Mouse (Mus musculus) hindbrain, embryonic 15.5 days (tissue): ENCODE measurements around the gene Wwox. TPM values are rescaled to one million over a fixed set of nuclear protein-coding genes. Genes with fewer than 3 reads are reported as not detected.

Source experiments
- ATAC-seq: fragments of 200-750 bp; cut with Nextera tagmentation; 2 replicates; pipeline ENCODE4 v1.8.0; 2017; ENCODE audit warnings: low read depth, moderate number of reproducible peaks, moderate TSS enrichment; ENCODE audit not compliant: low FRiP score
- H3K27ac ChIP-seq: fragments of 300-500 bp; sonication (generic); replicated peaks from 2 replicates; pipeline ENCODE4 v1.5.1; 2015; ENCODE audit warnings: mild to moderate bottlenecking, inconsistent platforms
- H3K27me3 ChIP-seq: fragments of 300-500 bp; sonication (generic); 2 replicates; pipeline ENCODE4 v1.6.1; 2015; ENCODE audit warnings: control low read depth, inconsistent platforms
- H3K36me3 ChIP-seq: fragments of 300-500 bp; sonication (generic); 2 replicates; pipeline ENCODE4 v1.6.1; 2015; ENCODE audit warnings: control low read depth, inconsistent platforms
- H3K4me1 ChIP-seq: fragments of 300-500 bp; sonication (generic); replicated peaks from 2 replicates; pipeline ENCODE4 v1.6.1; 2015; ENCODE audit warnings: control low read depth, inconsistent platforms
- H3K4me2 ChIP-seq: fragments of 300-500 bp; sonication (generic); 2 replicates; pipeline ENCODE4 v1.6.1; 2015; ENCODE audit warnings: moderate library complexity, mild to moderate bottlenecking, inconsistent platforms
- H3K4me3 ChIP-seq: fragments of 300-500 bp; sonication (generic); 2 replicates; pipeline ENCODE4 v1.5.1; 2015; ENCODE audit warnings: mild to moderate bottlenecking, inconsistent platforms
- H3K9ac ChIP-seq: fragments of 300-500 bp; sonication (generic); 2 replicates; pipeline ENCODE4 v1.6.1; 2015; ENCODE audit warnings: inconsistent platforms
- H3K9me3 ChIP-seq: fragments of 300-500 bp; sonication (generic); 2 replicates; pipeline ENCODE4 v1.6.1; 2016; ENCODE audit warnings: control low read depth, inconsistent platforms
- WGBS: fragments of 180-500 bp; shearing (Covaris S2); methylation state at CpG from one replicate; pipeline ENCODE4 v1.1.7; 2015; 5-methylcytosine and 5-hydroxymethylcytosine counted together
- polyA plus RNA-seq: library from polyadenylated mRNA; unstranded; fragments of >200 nt; fragmentation: Nextera tagmentation; extraction: Ambion mirVana; gene quantifications from 2 replicates; pipeline ENCODE4 v1.2.1, GENCODE M21; 2015

The Wwox gene
- polyA plus RNA-seq, 1 experiment from 2014 or later = 13.9 TPM

- no peaks in the 10 kb centered on the region for H3K9me3 ChIP-seq
- no peaks in the 10 kb centered on the region for H3K36me3 ChIP-seq
- no peak overlapping the region for H3K4me2 ChIP-seq
- no peak overlapping the region for H3K4me3 ChIP-seq
- no peaks in the 10 kb centered on the region for H3K27me3 ChIP-seq
- ATAC-seq = no peak
- 90% methylated on average over 12 of the region's 12 CpGs for WGBS
- H3K27ac ChIP-seq = no peak overlapping the region
- no peak overlapping the region for H3K9ac ChIP-seq
- H3K4me1 ChIP-seq = no peaks in the 10 kb centered on the region
These were observed 618.9 kb downstream of the Wwox start for GRCm38 (mm10) chr8:115058193-115058835.

- ATAC-seq = no peak
- no peaks in the 10 kb centered on the region for H3K36me3 ChIP-seq
- H3K9ac ChIP-seq = no peak overlapping the region
- no peaks in the 10 kb centered on the region for H3K9me3 ChIP-seq
- no peak overlapping the region for H3K27ac ChIP-seq
- 90% methylated on average over 5 of the region's 5 CpGs for WGBS
- no peak overlapping the region for H3K4me3 ChIP-seq
- H3K4me2 ChIP-seq = no peak overlapping the region
- H3K4me1 ChIP-seq = no peaks in the 10 kb centered on the region
- no peaks in the 10 kb centered on the region for H3K27me3 ChIP-seq
These were observed 624.2 kb downstream of the Wwox start for GRCm38 (mm10) chr8:115063623-115064022.

- H3K9ac ChIP-seq = no peak overlapping the region
- WGBS = 87% methylated on average over 15 of the region's 15 CpGs
- no peaks in the 10 kb centered on the region for H3K27me3 ChIP-seq
- no peaks in the 10 kb centered on the region for H3K4me1 ChIP-seq
- no peak overlapping the region for H3K27ac ChIP-seq
- no peaks in the 10 kb centered on the region for H3K9me3 ChIP-seq
- no peak for ATAC-seq
- no peak overlapping the region for H3K4me3 ChIP-seq
- H3K36me3 ChIP-seq = no peaks in the 10 kb centered on the region
- no peak overlapping the region for H3K4me2 ChIP-seq
These were observed 625.2 kb downstream of the Wwox start for GRCm38 (mm10) chr8:115064691-115065090.

- H3K27me3 ChIP-seq = no peaks in the 10 kb centered on the region
- no peak overlapping the region for H3K4me3 ChIP-seq
- H3K4me1 ChIP-seq = no peaks in the 10 kb centered on the region
- H3K36me3 ChIP-seq = no peaks in the 10 kb centered on the region
- 53% methylated on average over 7 of the region's 7 CpGs for WGBS
- H3K27ac ChIP-seq = no peak overlapping the region
- H3K9me3 ChIP-seq = no peaks in the 10 kb centered on the region
- H3K9ac ChIP-seq = no peak overlapping the region
- no peak for ATAC-seq
- no peak overlapping the region for H3K4me2 ChIP-seq
These were observed 625.9 kb downstream of the Wwox start for GRCm38 (mm10) chr8:115065386-115065785.

GRCm38 (mm10) chr8:115066550-115067058, 627.1 kb downstream of the Wwox start:
- H3K9ac ChIP-seq = no peak overlapping the region
- no peak overlapping the region for H3K4me2 ChIP-seq
- no peak for ATAC-seq
- 0 out of 2 replicates have a peak, but pooled peaks cover 4% of the 10 kb centered on the region for H3K27me3 ChIP-seq
- no peak overlapping the region for H3K4me3 ChIP-seq
- no peaks in the 10 kb centered on the region for H3K9me3 ChIP-seq
- H3K27ac ChIP-seq = no peak overlapping the region
- no peaks in the 10 kb centered on the region for H3K4me1 ChIP-seq
- no peaks in the 10 kb centered on the region for H3K36me3 ChIP-seq
- 85% methylated on average over 8 of the region's 8 CpGs for WGBS

GRCm38 (mm10) chr8:115068723-115069122, 629.3 kb downstream of the Wwox start:
- H3K36me3 ChIP-seq = no peaks in the 10 kb centered on the region
- H3K4me1 ChIP-seq = no peaks in the 10 kb centered on the region
- 82% methylated on average over 5 of the region's 5 CpGs for WGBS
- no peak overlapping the region for H3K4me3 ChIP-seq
- no peak overlapping the region for H3K9ac ChIP-seq
- no peak for ATAC-seq
- H3K4me2 ChIP-seq = no peak overlapping the region
- 0 out of 2 replicates have a peak, but pooled peaks cover 4% of the 10 kb centered on the region for H3K27me3 ChIP-seq
- H3K27ac ChIP-seq = no peak overlapping the region
- no peaks in the 10 kb centered on the region for H3K9me3 ChIP-seq

- ATAC-seq = no peak
- Histone ChIP-seq H3K27me3 (0 out of 2 replicates have a peak, but pooled peaks cover 4% of the 10 kb centered on the region), H3K36me3 (no peaks in the 10 kb centered on the region), H3K9ac (no peak overlapping the region), H3K27ac (no peak overlapping the region), H3K4me2 (no peak overlapping the region), H3K4me3 (no peak overlapping the region), H3K9me3 (no peaks in the 10 kb centered on the region), H3K4me1 (no peaks in the 10 kb centered on the region)
- WGBS = 43% methylated on average over 3 of the region's 3 CpGs
These were observed 630.8 kb downstream of the Wwox start for GRCm38 (mm10) chr8:115070225-115070624.

GRCm38 (mm10) chr8:115071231-115071630, 631.8 kb downstream of the Wwox start:
- 0 out of 2 replicates have a peak, but pooled peaks cover 4% of the 10 kb centered on the region for H3K27me3 ChIP-seq
- H3K4me3 ChIP-seq = no peak overlapping the region
- no peak for ATAC-seq
- H3K4me1 ChIP-seq = no peaks in the 10 kb centered on the region
- H3K4me2 ChIP-seq = no peak overlapping the region
- 90% methylated on average over 12 of the region's 12 CpGs for WGBS
- H3K27ac ChIP-seq = no peak overlapping the region
- no peaks in the 10 kb centered on the region for H3K9me3 ChIP-seq
- H3K9ac ChIP-seq = no peak overlapping the region
- no peaks in the 10 kb centered on the region for H3K36me3 ChIP-seq

- WGBS = 64% methylated on average over 7 of the region's 7 CpGs
- H3K4me1 ChIP-seq = no peaks in the 10 kb centered on the region
- ATAC-seq = no peak
- H3K9ac ChIP-seq = no peak overlapping the region
- H3K27me3 ChIP-seq = no peaks in the 10 kb centered on the region
- H3K4me3 ChIP-seq = no peak overlapping the region
- no peaks in the 10 kb centered on the region for H3K36me3 ChIP-seq
- no peak overlapping the region for H3K4me2 ChIP-seq
- no peak overlapping the region for H3K27ac ChIP-seq
- H3K9me3 ChIP-seq = no peaks in the 10 kb centered on the region
These were observed 638.8 kb downstream of the Wwox start for GRCm38 (mm10) chr8:115078296-115078695.

GRCm38 (mm10) chr8:115081302-115082207, 642.1 kb downstream of the Wwox start:
- Histone ChIP-seq H3K9ac (no peak overlapping the region), H3K9me3 (no peaks in the 10 kb centered on the region), H3K4me1 (no peaks in the 10 kb centered on the region), H3K4me3 (no peak overlapping the region), H3K27me3 (no peaks in the 10 kb centered on the region), H3K36me3 (no peaks in the 10 kb centered on the region), H3K27ac (no peak overlapping the region), H3K4me2 (no peak overlapping the region)
- ATAC-seq = no peak
- WGBS = 51% methylated on average over 7 of the region's 7 CpGs

GRCm38 (mm10) chr8:115088162-115088561, 648.7 kb downstream of the Wwox start:
- ATAC-seq = no peak
- Histone ChIP-seq H3K9ac (no peak overlapping the region), H3K27me3 (no peaks in the 10 kb centered on the region), H3K4me3 (no peak overlapping the region), H3K9me3 (no peaks in the 10 kb centered on the region), H3K27ac (no peak overlapping the region), H3K36me3 (no peaks in the 10 kb centered on the region), H3K4me1 (no peaks in the 10 kb centered on the region), H3K4me2 (no peak overlapping the region)

GRCm38 (mm10) chr8:115089744-115090143, 650.3 kb downstream of the Wwox start:
- H3K9me3 ChIP-seq = no peaks in the 10 kb centered on the region
- H3K27ac ChIP-seq = no peak overlapping the region
- no peaks in the 10 kb centered on the region for H3K27me3 ChIP-seq
- H3K4me2 ChIP-seq = no peak overlapping the region
- H3K36me3 ChIP-seq = no peaks in the 10 kb centered on the region
- H3K4me3 ChIP-seq = no peak overlapping the region
- no peaks in the 10 kb centered on the region for H3K4me1 ChIP-seq
- WGBS = 69% methylated on average over 7 of the region's 7 CpGs
- no peak for ATAC-seq
- H3K9ac ChIP-seq = no peak overlapping the region
